Mouse (Mus musculus): Measurements from ENCODE around the gene Acy3. TPM values are rescaled to one million over a fixed set of nuclear protein-coding genes. Genes with fewer than 3 reads are reported as not detected.
"Not testable (repeated sequence)": the region's sequence is repeated elsewhere in the genome, so short reads cannot be mapped to it uniquely, and the experiment has no call there.

The Acy3 gene
- total RNA-seq, 2 experiments from 2014 or later, result 1.8 to 3.1 TPM

DNA sequence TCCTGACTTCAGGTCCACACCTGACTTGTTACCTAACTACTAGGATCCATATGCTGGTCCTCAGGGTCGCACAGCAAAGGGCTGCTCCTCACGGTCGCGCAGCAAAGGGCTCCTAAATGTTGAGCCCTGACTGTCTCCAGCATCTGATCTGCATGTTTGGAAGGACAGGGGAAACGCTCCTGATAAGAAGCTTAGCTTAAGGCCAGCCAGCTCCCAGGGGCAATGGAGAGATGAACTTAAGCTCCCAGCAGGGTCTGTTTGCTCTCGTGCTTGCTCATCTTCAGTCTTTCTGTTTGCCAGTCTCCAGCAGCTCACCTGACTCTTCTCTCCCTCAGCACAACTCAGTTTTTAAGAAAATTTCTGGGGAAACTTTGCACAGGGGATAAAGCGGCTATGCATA is 46.3 kb downstream of the Acy3 start:
- intact Hi-C loops (cut with DNase I), result no loop called here
- no peak for DNase-seq (ENCODE audit: low spot score in 2 of 2)

DNA sequence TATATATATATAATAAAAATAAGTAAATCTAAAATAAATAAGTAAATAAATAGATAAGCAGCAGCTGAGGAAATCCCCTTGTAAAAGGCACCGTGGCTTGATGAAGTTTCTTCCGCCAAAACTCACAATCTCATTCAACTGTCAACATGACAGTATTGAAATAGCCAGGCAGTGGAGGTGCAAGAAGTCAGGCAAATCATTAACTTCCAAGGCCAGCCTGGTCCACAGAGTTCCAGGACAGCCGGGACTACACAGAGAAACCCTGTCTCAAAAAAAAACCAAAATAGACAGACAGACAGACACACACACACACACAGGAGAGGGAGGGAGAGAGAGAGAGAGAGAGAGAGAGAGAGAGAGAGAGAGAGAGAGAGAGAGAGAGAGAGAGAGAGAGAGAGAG is 46.9 kb downstream of the Acy3 start:
- intact Hi-C loops (cut with DNase I), result no loop called here
- no peak for DNase-seq (ENCODE audit: low spot score in 2 of 2)

DNA sequence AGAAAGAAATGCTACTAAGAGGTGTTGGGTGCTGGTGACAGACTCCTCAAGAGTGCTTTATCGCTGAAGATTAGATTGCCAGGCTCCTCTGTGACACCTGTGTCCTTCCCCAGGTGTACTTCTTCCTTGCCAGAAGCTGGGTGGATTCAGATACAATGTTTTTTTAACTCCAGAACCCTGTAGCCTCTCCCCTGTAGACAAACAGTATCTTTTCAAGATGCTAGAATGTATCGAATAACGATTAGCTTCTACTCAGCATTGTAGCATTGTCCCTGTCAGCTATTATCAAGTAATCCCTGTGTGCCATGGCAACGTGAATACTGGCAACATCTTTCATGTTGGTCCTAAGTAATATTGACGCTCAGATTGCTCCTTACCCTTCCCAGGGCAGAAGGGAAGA is 47.4 kb downstream of the Acy3 start:
- intact Hi-C loops (cut with DNase I), result no loop called here
- no peak for DNase-seq (ENCODE audit: low spot score in 2 of 2)

DNA sequence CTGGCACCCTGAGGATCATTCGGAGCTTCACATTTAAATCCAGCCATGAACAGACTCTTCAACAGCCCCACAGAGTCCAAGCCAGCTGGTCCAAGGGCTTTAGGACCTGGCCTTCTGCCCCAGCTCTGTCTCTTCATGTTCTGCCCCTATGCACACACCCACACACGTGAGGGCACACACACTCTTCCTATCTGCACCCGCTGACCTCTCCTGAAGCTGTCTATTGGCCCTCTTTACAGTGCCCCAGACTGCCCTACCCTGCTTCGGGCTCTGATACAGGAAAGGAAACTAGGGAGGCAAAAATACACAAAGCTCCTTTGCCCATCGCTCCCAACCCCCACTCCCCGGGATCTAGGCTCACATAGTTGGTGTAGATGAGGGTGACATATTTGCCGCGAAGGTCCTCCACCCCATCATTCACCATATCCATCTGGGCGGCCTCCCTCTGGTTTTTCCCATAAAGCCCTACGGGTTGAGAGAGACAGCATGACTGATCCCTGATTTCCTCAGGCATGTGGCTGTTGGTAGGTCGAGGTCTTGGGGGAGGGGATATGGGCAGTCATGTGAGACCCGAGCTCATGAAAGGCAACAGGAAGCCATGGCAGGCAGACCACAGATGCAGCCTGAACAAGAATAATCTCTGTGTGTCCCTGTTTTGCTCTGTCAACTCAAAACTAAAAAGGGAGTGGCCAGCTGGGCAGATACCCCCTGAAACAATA is 50.1 kb downstream of the Acy3 start:
- DNase-seq (ENCODE audit: low spot score in 2 of 2), result no peak
- intact Hi-C loops (cut with DNase I), result no loop called here

DNA sequence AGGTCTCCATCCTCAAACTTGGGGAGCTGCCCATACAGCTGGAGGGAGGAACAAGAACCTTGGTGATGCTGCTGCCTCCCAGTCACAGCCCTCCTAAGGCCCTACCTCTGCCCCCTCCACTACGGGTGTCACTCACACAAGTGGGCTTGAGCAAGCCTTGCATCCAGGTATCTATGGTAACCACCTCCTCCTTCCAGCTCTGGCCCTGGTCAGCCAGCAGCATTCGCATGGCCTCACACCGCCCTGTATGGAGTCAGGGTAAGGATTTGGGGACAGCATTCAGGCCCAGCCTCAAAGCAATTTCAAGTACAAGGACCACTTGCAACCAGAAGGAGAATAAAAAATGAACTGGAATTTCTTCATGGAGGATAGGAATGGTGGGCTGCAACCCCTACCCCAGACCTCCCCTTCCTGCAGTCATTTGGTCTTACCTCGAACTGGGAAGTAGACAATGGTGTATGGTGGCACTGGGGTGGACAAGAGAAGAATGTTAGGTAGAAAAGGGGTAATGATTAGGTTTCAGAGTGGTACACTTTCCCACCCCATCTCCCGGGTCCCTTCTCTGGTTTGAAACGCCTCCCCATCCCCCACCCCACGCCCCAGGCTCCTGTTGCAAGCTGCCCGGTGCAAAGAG is 50.9 kb downstream of the Acy3 start:
- DNase-seq (ENCODE audit: low spot score in 2 of 2); intact Hi-C loops (cut with DNase I): not testable (repeated sequence)

DNA sequence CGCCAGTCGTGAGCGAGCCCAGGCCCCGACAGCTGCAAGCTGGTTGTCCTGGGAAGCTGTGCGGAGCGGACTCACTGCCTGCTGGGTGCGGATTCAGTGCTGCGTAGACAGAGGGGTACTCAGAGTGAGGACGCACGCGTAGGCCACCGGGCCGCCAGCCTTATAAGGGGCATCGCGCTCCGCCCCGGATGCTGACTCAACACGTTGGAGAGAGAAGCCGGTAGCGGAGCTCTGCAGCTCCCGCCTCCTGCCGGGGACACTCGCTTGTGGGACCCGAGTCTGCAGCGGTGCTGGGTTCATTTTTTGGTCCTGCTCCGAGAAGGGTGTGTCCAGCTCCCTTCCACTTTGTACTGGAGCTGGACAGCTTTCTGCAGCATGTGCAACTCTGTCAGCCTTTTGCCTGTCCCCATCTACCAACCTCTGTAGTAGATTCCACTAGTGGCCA is 51.4 kb downstream of the Acy3 start, which contains the start of gene Gstp1:
Gene Gstp1 (minus strand): TSS at position 198 of the 445 bp plus-strand sequence.
- intact Hi-C loops (cut with DNase I), result no loop called here
- peak; percentile 80 to 87 for DNase-seq (ENCODE audit: low spot score in 2 of 2)

Other genes starting within 250 kb of the Acy3 start
- 10 to 100 TPM; 54.5 to 54.7 TPM for gene Kmt5b, start 219.1 kb upstream of the Acy3 start, total RNA-seq (2021)
- gene Chka, start 134.8 kb upstream of the Acy3 start, total RNA-seq (2021), result 10 to 100 TPM; 75.5 to 99.5 TPM
- gene Tcirg1, start 79.4 kb upstream of the Acy3 start, total RNA-seq (2021), result 10 to 100 TPM; 14.4 to 16.1 TPM
- 100 to 1,000 TPM; 134 to 149 TPM for gene Ndufs8, start 73.8 kb upstream of the Acy3 start, total RNA-seq (2021)
- gene Aldh3b1, start 56.8 kb upstream of the Acy3 start, total RNA-seq (2021), result 1 to 10 TPM; 1.8 to 2.0 TPM
- 10 to 100 TPM; 16.0 to 18.4 TPM for gene Unc93b1, start 51.4 kb upstream of the Acy3 start, total RNA-seq (2021)
- under 1 TPM in 1 of 2 experiments, not detected in 1; 0.13 TPM for gene Aldh3b3, start 27.9 kb upstream of the Acy3 start, total RNA-seq (2021)
- gene Aldh3b2, start 14.2 kb upstream of the Acy3 start, total RNA-seq (2021), result 1 to 10 TPM; 1.8 to 2.4 TPM
- gene Tbx10, start 6.2 kb downstream of the Acy3 start, total RNA-seq (2021), result not detected
- 10 to 100 TPM in 1 of 2 experiments, 1 to 10 TPM in 1; 8.5 to 10.3 TPM for gene Nudt8, start 14.0 kb downstream of the Acy3 start, total RNA-seq (2021)
- gene Gm49405, start 14.1 kb downstream of the Acy3 start, total RNA-seq (2021), result 1 to 10 TPM; 1.2 to 1.6 TPM
- gene Doc2g, start 16.7 kb downstream of the Acy3 start, total RNA-seq (2021), result 1 to 10 TPM; 3.2 to 3.5 TPM
- 100 to 1,000 TPM; 227 to 231 TPM for gene Ndufv1, start 26.2 kb downstream of the Acy3 start, total RNA-seq (2021)
- gene Gstp1, start 51.4 kb downstream of the Acy3 start, total RNA-seq (2021), result 100 to 1,000 TPM; 213 to 245 TPM
- gene Gstp2, start 59.5 kb downstream of the Acy3 start, total RNA-seq (2021), result 10 to 100 TPM; 22.3 to 24.3 TPM
- gene Gstp3, start 73.0 kb downstream of the Acy3 start, total RNA-seq (2021), result not detected
- gene Cabp2, start 95.0 kb downstream of the Acy3 start, total RNA-seq (2021), result not detected
- 10 to 100 TPM; 26.4 to 26.7 TPM for gene Cdk2ap2, start 110.6 kb downstream of the Acy3 start, total RNA-seq (2021)
- gene Pitpnm1, start 113.4 kb downstream of the Acy3 start, total RNA-seq (2021), result 100 to 1,000 TPM; 225 to 226 TPM
- 10 to 100 TPM; 83.4 to 94.1 TPM for gene Aip, start 139.3 kb downstream of the Acy3 start, total RNA-seq (2021)
- not detected for gene Gpr152, start 153.2 kb downstream of the Acy3 start, total RNA-seq (2021)
- under 1 TPM; 0.11 to 0.23 TPM for gene Cabp4, start 157.5 kb downstream of the Acy3 start, total RNA-seq (2021)
- gene Coro1b, start 162.0 kb downstream of the Acy3 start, total RNA-seq (2021), result 10 to 100 TPM; 80.7 to 87.5 TPM
- 1 to 10 TPM; 1.0 to 1.5 TPM for gene Ptprcap, start 167.0 kb downstream of the Acy3 start, total RNA-seq (2021)
- 10 to 100 TPM; 39.5 to 39.9 TPM for gene Rps6kb2, start 176.8 kb downstream of the Acy3 start, total RNA-seq (2021)
- gene Carns1, start 188.9 kb downstream of the Acy3 start, total RNA-seq (2021), result 1 to 10 TPM; 3.8 to 5.9 TPM
- 1 to 10 TPM; 1.6 to 1.8 TPM for gene Tbc1d10c, start 204.7 kb downstream of the Acy3 start, total RNA-seq (2021)
- 100 to 1,000 TPM; 323 to 336 TPM for gene Ppp1ca, start 205.5 kb downstream of the Acy3 start, total RNA-seq (2021)
- 1 to 10 TPM; 6.4 to 9.0 TPM for gene Rad9a, start 215.1 kb downstream of the Acy3 start, total RNA-seq (2021)
- gene Clcf1, start 227.7 kb downstream of the Acy3 start, total RNA-seq (2021), result 1 to 10 TPM; 1.3 to 1.5 TPM
- not detected for gene AC109138.7, start 227.8 kb downstream of the Acy3 start, total RNA-seq (2021)
- gene Pold4, start 245.3 kb downstream of the Acy3 start, total RNA-seq (2021), result 10 to 100 TPM; 16.2 to 16.9 TPM

All from left cerebral cortex, postnatal 14 days (tissue).